Mouse (Mus musculus) cerebellum, adult 9-11 months (tissue): ENCODE results near the gene Arhgef9.

Experiments
- DNase-seq: peaks from one replicate; pipeline ENCODE4 v3.0.0; 2022

Arhgef9 gene

GRCm38 (mm10) chrX:95196104-95196919 lies at the start of gene Arhgef9:
TSS of gene Arhgef9 (minus strand) at chrX:95196856.
- peak; percentile 24 for DNase-seq

GRCm38 (mm10) chrX:95238896-95239295 lies 42.2 kb upstream of the Arhgef9 start:
- DNase-seq, result no peak

GRCm38 (mm10) chrX:95195363-95196103 lies 1.1 kb downstream of the Arhgef9 start:
- peak; percentile 35 for DNase-seq

- peak; percentile 59 for DNase-seq
Measured at GRCm38 (mm10) chrX:95175978-95176377, 20.7 kb downstream of the Arhgef9 start.

- peak; percentile 95 for DNase-seq
Measured at GRCm38 (mm10) chrX:95166317-95166716, 30.3 kb downstream of the Arhgef9 start.

- peak; percentile 42 for DNase-seq
Measured at GRCm38 (mm10) chrX:95165671-95166127, 31.0 kb downstream of the Arhgef9 start.

- DNase-seq, result peak; percentile 52
Measured at GRCm38 (mm10) chrX:95164140-95164539, 32.5 kb downstream of the Arhgef9 start.

- no peak for DNase-seq
Measured at GRCm38 (mm10) chrX:95163452-95163851, 33.2 kb downstream of the Arhgef9 start.

- no peak for DNase-seq
Measured at GRCm38 (mm10) chrX:95156833-95157386, 39.7 kb downstream of the Arhgef9 start.

- DNase-seq, result no peak
Measured at GRCm38 (mm10) chrX:95138636-95139035, 58.0 kb downstream of the Arhgef9 start.

GRCm38 (mm10) chrX:95133502-95133901 lies 63.2 kb downstream of the Arhgef9 start:
- DNase-seq, result no peak

- no peak for DNase-seq
Measured at GRCm38 (mm10) chrX:95132996-95133395, 63.7 kb downstream of the Arhgef9 start.

- DNase-seq, result peak; percentile 35
Measured at GRCm38 (mm10) chrX:95131783-95132182, 64.9 kb downstream of the Arhgef9 start.

- peak; percentile 50 for DNase-seq
Measured at GRCm38 (mm10) chrX:95123462-95123861, 73.2 kb downstream of the Arhgef9 start.

GRCm38 (mm10) chrX:95104361-95104760 lies 92.3 kb downstream of the Arhgef9 start:
- no peak for DNase-seq

GRCm38 (mm10) chrX:95087674-95088073 lies 109.0 kb downstream of the Arhgef9 start:
- no peak for DNase-seq

GRCm38 (mm10) chrX:95077013-95077699 lies 119.5 kb downstream of the Arhgef9 start:
- DNase-seq, result no peak

- no peak for DNase-seq
Measured at GRCm38 (mm10) chrX:95027907-95028306, 168.7 kb downstream of the Arhgef9 start.

GRCm38 (mm10) chrX:95026361-95026892 lies 170.2 kb downstream of the Arhgef9 start, which contains the start of gene Spin4:
TSS of gene Spin4 (minus strand) at chrX:95026682.
- DNase-seq, result peak; percentile 83

GRCm38 (mm10) chrX:95025779-95026360 lies 170.8 kb downstream of the Arhgef9 start:
- no peak for DNase-seq

- DNase-seq, result no peak
Measured at GRCm38 (mm10) chrX:95012033-95012432, 184.6 kb downstream of the Arhgef9 start.
